Mouse (Mus musculus) midbrain, embryonic 12.5 days (tissue): ENCODE results near the gene Als2cl. TPM values are rescaled to one million over a fixed set of nuclear protein-coding genes. Genes with fewer than 3 reads are reported as not detected.

ENCODE experiments used
- ATAC-seq: fragments of 200-750 bp; cut with Nextera tagmentation; 2 replicates; pipeline ENCODE4 v1.8.0; 2017; ENCODE audit warnings: low read depth, moderate TSS enrichment, moderate library complexity; ENCODE audit not compliant: low FRiP score
- H3K27ac ChIP-seq: fragments of 300-500 bp; sonication (generic); replicated peaks from 2 replicates; pipeline ENCODE4 v1.5.1; 2016; ENCODE audit warnings: mild to moderate bottlenecking
- H3K27me3 ChIP-seq: fragments of 300-500 bp; sonication (generic); 2 replicates; pipeline ENCODE4 v1.6.1; 2016; ENCODE audit warnings: mild to moderate bottlenecking
- H3K36me3 ChIP-seq: fragments of 300-500 bp; sonication (generic); 2 replicates; pipeline ENCODE4 v1.6.1; 2016
- H3K4me1 ChIP-seq: fragments of 300-500 bp; sonication (generic); 2 replicates; pipeline ENCODE4 v1.6.1; 2016
- H3K4me2 ChIP-seq: fragments of 300-500 bp; sonication (generic); replicated peaks from 2 replicates; pipeline ENCODE4 v1.6.1; 2016; ENCODE audit warnings: mild to moderate bottlenecking, moderate library complexity
- H3K4me3 ChIP-seq: fragments of 300-500 bp; sonication (generic); 2 replicates; pipeline ENCODE4 v1.5.1; 2016; ENCODE audit warnings: mild to moderate bottlenecking
- H3K9ac ChIP-seq: fragments of 300-500 bp; sonication (generic); replicated peaks from 2 replicates; pipeline ENCODE4 v1.6.1; 2016; ENCODE audit warnings: mild to moderate bottlenecking, moderate library complexity
- H3K9me3 ChIP-seq: fragments of 300-500 bp; sonication (generic); 2 replicates; pipeline ENCODE4 v1.6.1; 2016; ENCODE audit warnings: mild to moderate bottlenecking
- WGBS: fragments of 180-500 bp; shearing (Covaris S2); methylation state at CpG from one replicate; pipeline ENCODE4 v1.1.7; 2016; 5-methylcytosine and 5-hydroxymethylcytosine counted together
- polyA plus RNA-seq: library from polyadenylated mRNA; unstranded; fragments of >200 nt; fragmentation: Nextera tagmentation; extraction: Ambion mirVana; gene quantifications from 2 replicates; pipeline ENCODE4 v1.2.1, GENCODE M21; 2016

The Als2cl gene
- polyA plus RNA-seq, 1 experiment from 2014 or later, result 1.3 TPM

- Histone ChIP-seq H3K27me3 (peaks cover 4% of the 10 kb centered on the region), H3K4me3 (no peak overlapping the region), H3K4me2 (no peak overlapping the region), H3K27ac (no peak overlapping the region), H3K9me3 (no peaks in the 10 kb centered on the region), H3K9ac (no peak overlapping the region), H3K4me1 (no peaks in the 10 kb centered on the region), H3K36me3 (no peaks in the 10 kb centered on the region)
- 88% methylated on average over 4 of the region's 4 CpGs for WGBS
- no peak for ATAC-seq
Measured at GRCm38 (mm10) chr9:110902271-110902670, 22.6 kb downstream of the Als2cl start.

- no peak for ATAC-seq
- WGBS, result 94% methylated on average over 11 of the region's 11 CpGs
- Histone ChIP-seq H3K4me3 (no peak overlapping the region), H3K27ac (no peak overlapping the region), H3K9ac (no peak overlapping the region), H3K9me3 (no peaks in the 10 kb centered on the region), H3K27me3 (no peaks in the 10 kb centered on the region), H3K4me2 (no peak overlapping the region), H3K36me3 (no peaks in the 10 kb centered on the region), H3K4me1 (no peaks in the 10 kb centered on the region)
Measured at GRCm38 (mm10) chr9:110907201-110907837, 27.6 kb downstream of the Als2cl start.

GRCm38 (mm10) chr9:110907838-110908630 lies 28.4 kb downstream of the Als2cl start:
- ATAC-seq, result no peak
- no peak overlapping the region for H3K9ac ChIP-seq
- no peak overlapping the region for H3K27ac ChIP-seq
- H3K9me3 ChIP-seq, result no peaks in the 10 kb centered on the region
- H3K36me3 ChIP-seq, result no peaks in the 10 kb centered on the region
- no peaks in the 10 kb centered on the region for H3K4me1 ChIP-seq
- no peaks in the 10 kb centered on the region for H3K27me3 ChIP-seq
- no peak overlapping the region for H3K4me2 ChIP-seq
- no peak overlapping the region for H3K4me3 ChIP-seq
- 86% methylated on average over 4 of the region's 4 CpGs for WGBS

GRCm38 (mm10) chr9:110908631-110909016 lies 29.0 kb downstream of the Als2cl start:
- no peak overlapping the region for H3K4me2 ChIP-seq
- no peak overlapping the region for H3K27ac ChIP-seq
- no peaks in the 10 kb centered on the region for H3K27me3 ChIP-seq
- ATAC-seq, result no peak
- H3K9ac ChIP-seq, result no peak overlapping the region
- no peaks in the 10 kb centered on the region for H3K36me3 ChIP-seq
- no peaks in the 10 kb centered on the region for H3K9me3 ChIP-seq
- H3K4me3 ChIP-seq, result no peak overlapping the region
- 91% methylated on average over 3 of the region's 3 CpGs for WGBS
- no peaks in the 10 kb centered on the region for H3K4me1 ChIP-seq

- ATAC-seq, result no peak
- Histone ChIP-seq H3K27ac (no peak overlapping the region), H3K4me1 (no peaks in the 10 kb centered on the region), H3K36me3 (no peaks in the 10 kb centered on the region), H3K4me3 (no peak overlapping the region), H3K9me3 (no peaks in the 10 kb centered on the region), H3K27me3 (no peaks in the 10 kb centered on the region), H3K4me2 (no peak overlapping the region), H3K9ac (no peak overlapping the region)
- WGBS, result 86% methylated on average over 6 of the region's 6 CpGs
Measured at GRCm38 (mm10) chr9:110909371-110909967, 29.8 kb downstream of the Als2cl start.

- no peak overlapping the region for H3K9ac ChIP-seq
- no peaks in the 10 kb centered on the region for H3K4me1 ChIP-seq
- no peak overlapping the region for H3K27ac ChIP-seq
- H3K27me3 ChIP-seq, result no peaks in the 10 kb centered on the region; the same call in 1 of the 2 replicates
- ATAC-seq, result no peak
- H3K4me2 ChIP-seq, result no peak overlapping the region
- no peaks in the 10 kb centered on the region for H3K9me3 ChIP-seq
- no peak overlapping the region for H3K4me3 ChIP-seq
- H3K36me3 ChIP-seq, result no peaks in the 10 kb centered on the region
- 58% methylated on average over 21 of the region's 21 CpGs for WGBS
Measured at GRCm38 (mm10) chr9:110914631-110915236, 35.1 kb downstream of the Als2cl start.

- Histone ChIP-seq H3K9me3 (no peaks in the 10 kb centered on the region), H3K4me2 (no peak overlapping the region), H3K36me3 (no peaks in the 10 kb centered on the region), H3K27me3 (no peaks in the 10 kb centered on the region; the same call in 1 of the 2 replicates), H3K4me1 (no peaks in the 10 kb centered on the region), H3K9ac (no peak overlapping the region), H3K27ac (no peak overlapping the region), H3K4me3 (no peak overlapping the region)
- 80% methylated on average over 8 of the region's 8 CpGs for WGBS
- no peak for ATAC-seq
Measured at GRCm38 (mm10) chr9:110915466-110915865, 35.8 kb downstream of the Als2cl start.

- no peak for ATAC-seq
- Histone ChIP-seq H3K4me2 (no peak within 1 kb of the TSS), H3K9me3 (no peaks in the 10 kb centered on the region), H3K4me3 (no peak within 1 kb of the TSS), H3K36me3 (no peaks in the 10 kb centered on the region), H3K4me1 (no peaks in the 10 kb centered on the region), H3K27me3 (no peaks in the 10 kb centered on the region; the same call in 1 of the 2 replicates), H3K9ac (no peak within 1 kb of the TSS), H3K27ac (no peak within 1 kb of the TSS)
- WGBS, result 92% methylated on average over 7 of the region's 7 CpGs
Measured at GRCm38 (mm10) chr9:110916786-110917185, 37.1 kb downstream of the Als2cl start, which contains the start of gene Fam240a. TSS of gene Fam240a (minus strand) at chr9:110916861.

GRCm38 (mm10) chr9:110920665-110921419 lies 41.2 kb downstream of the Als2cl start:
- WGBS, result 68% methylated on average over 15 of the region's 15 CpGs
- no peak for ATAC-seq
- no peaks in the 10 kb centered on the region for H3K4me1 ChIP-seq

GRCm38 (mm10) chr9:110922759-110923158 lies 43.1 kb downstream of the Als2cl start:
- H3K4me1 ChIP-seq, result no peaks in the 10 kb centered on the region
- H3K9ac ChIP-seq, result no peak overlapping the region
- ATAC-seq, result no peak
- H3K4me2 ChIP-seq, result no peak overlapping the region
- H3K4me3 ChIP-seq, result no peak overlapping the region
- H3K36me3 ChIP-seq, result no peaks in the 10 kb centered on the region
- 0 out of 2 replicates have a peak, but pooled peaks cover 4% of the 10 kb centered on the region for H3K27me3 ChIP-seq
- no peaks in the 10 kb centered on the region for H3K9me3 ChIP-seq
- WGBS, result 19% methylated on average over 7 of the region's 7 CpGs
- H3K27ac ChIP-seq, result no peak overlapping the region

More at GRCm38 (mm10) chr9:110920665-110921419, 41.2 kb downstream of the Als2cl start:
- Histone ChIP-seq H3K9ac (no peak overlapping the region), H3K27me3 (peaks cover 4% of the 10 kb centered on the region; the same call in 1 of the 2 replicates), H3K36me3 (no peaks in the 10 kb centered on the region), H3K4me2 (no peak overlapping the region), H3K27ac (no peak overlapping the region), H3K4me3 (no peak overlapping the region), H3K9me3 (no peaks in the 10 kb centered on the region)

GRCm38 (mm10) chr9:110931573-110931972 lies 51.9 kb downstream of the Als2cl start:
- no peak for ATAC-seq
- Histone ChIP-seq H3K4me1 (no peaks in the 10 kb centered on the region; the same call in 1 of the 2 replicates), H3K9ac (no peak overlapping the region), H3K27ac (no peak overlapping the region), H3K27me3 (no peaks in the 10 kb centered on the region), H3K4me2 (no peak overlapping the region), H3K4me3 (no peak overlapping the region), H3K36me3 (no peaks in the 10 kb centered on the region), H3K9me3 (no peaks in the 10 kb centered on the region)
- 72% methylated on average over 6 of the region's 6 CpGs for WGBS
